Mouse (Mus musculus): ENCODE measurements around the gene Rab3ip. TPM values are rescaled to one million over a fixed set of nuclear protein-coding genes. Genes with fewer than 3 reads are reported as not detected.
A peak's percentile ranks its signal among the peaks of the same experiment; 100 is the strongest.

Rab3ip gene
- 10 to 100 TPM; 16.2 to 17.3 TPM for total RNA-seq (2021)
- long read RNA-seq, experiment 1, transcript Rab3ip-203 (11 exons, 1,844 nt), result major isoform, 7 of 12 reads
- long read RNA-seq, experiment 1, partial matches to known transcripts, result 1 of 12 reads
- long read RNA-seq, experiment 1, other reads (novel, unspliced or antisense), result 2 of 12 reads
- long read RNA-seq, experiment 2, transcript Rab3ip-203 (11 exons, 1,844 nt), result major isoform, 24 of 36 reads
- long read RNA-seq, experiment 2, partial matches to known transcripts, result 1 of 36 reads
- long read RNA-seq, experiment 2, other reads (novel, unspliced or antisense), result 9 of 36 reads

- intact Hi-C loops (cut with DNase I; ENCODE audit: low total_unique reads), result no loop called here
Measured at GRCm38 (mm10) chr10:116950009-116950769, at the start of gene Rab3ip. Rab3ip (minus strand) TSS chr10:116950769.

DNA sequence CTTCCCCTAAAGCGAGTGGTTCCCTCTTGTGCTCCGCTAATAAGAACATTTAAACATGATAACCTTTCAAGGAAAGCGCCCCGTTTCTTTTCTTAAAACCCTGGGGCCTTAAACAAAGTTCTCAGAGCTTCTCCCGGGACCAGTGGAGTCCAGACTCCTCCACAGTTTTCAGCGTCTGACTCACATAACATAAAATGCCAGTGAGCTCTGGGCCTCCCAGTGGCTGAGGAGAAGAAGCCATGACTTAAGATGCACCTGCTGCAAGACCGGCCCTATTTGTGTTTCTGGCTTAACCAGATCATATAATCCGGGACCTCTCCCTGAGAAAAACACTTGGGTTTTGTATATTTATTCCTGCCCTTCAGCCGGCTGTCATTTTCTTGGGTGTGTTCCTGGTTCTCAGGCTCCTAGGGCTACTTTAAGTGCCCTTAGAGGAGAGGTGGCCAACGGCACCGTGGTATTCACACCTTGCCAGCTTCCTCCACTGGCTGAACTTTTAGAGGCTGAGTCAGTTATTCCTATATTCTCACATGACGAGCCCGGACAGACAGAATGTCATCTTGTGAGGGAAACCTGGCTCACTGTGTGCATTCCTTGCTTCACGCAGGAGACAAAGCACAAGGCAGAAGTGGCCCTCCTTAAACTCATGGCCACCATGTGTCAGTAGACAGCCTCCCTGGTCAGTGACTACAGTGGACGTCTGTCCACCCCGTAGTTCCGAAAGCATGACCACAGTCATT lies 48.3 kb upstream of the Rab3ip start:
- peak; percentile 16 for DNase-seq

More at GRCm38 (mm10) chr10:116950009-116950769, at the start of gene Rab3ip:
- DNase-seq, result peak; percentile 91

DNA sequence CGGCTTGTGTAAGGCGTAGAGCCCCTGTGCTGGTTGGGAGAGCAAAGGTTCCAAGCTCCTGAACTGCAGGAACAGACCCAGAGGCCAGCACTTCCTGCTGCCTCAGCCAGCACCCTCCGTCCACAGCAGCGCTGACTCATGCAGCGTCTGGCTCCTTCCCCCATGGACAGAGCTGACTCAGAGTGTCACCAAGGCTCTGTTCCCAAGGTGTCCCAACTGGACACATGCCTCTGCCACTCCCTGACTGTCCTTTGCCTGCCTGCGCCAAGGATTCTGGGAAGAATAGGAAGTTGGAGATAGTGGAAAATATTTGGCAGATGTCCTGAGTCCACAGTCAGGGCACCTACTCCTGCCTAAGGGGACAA lies 45.6 kb upstream of the Rab3ip start:
- intact Hi-C loops (cut with DNase I; ENCODE audit: low total_unique reads), result no loop called here
- peak; percentile 73 for DNase-seq

More for the DNA sequence above, 48.3 kb upstream of the Rab3ip start:
- intact Hi-C loops (cut with DNase I; ENCODE audit: low total_unique reads), result no loop called here

DNA sequence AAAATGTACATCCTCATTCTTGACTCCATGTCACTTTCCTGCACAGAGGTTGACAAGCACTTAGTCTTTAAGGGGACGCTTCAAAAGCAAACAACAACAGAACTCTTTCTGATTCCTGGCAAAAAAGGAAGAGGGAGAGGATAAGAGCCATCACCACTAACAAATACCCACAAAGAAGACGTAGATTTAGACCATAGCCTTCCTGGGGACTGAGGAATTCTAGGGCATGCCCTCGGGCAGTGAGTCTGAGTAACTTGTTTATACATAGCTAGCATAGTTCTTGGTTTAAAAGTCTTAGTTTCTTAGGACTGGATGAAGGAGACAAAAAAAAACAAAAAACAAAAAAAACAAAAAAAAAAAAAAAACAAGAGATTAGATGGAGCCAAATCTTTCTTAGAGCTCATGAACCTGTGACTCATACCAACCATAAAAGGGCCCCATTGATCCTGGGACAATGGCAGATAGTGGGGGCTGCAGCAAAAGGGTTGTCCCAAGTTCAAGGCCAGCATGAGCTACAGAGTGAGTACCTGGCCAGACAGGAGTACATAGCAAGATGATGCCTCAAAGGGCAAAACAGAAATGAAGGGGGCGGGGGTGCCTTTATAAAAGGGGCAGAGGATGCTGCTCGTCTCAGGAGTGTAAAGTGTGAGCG lies 45.1 kb upstream of the Rab3ip start:
- intact Hi-C loops (cut with DNase I; ENCODE audit: low total_unique reads), result no loop called here
- DNase-seq, result no peak

GRCm38 (mm10) chr10:116995162-116995561 lies 44.6 kb upstream of the Rab3ip start:
- no peak for DNase-seq
- intact Hi-C loops (cut with DNase I; ENCODE audit: low total_unique reads), result no loop called here

DNA sequence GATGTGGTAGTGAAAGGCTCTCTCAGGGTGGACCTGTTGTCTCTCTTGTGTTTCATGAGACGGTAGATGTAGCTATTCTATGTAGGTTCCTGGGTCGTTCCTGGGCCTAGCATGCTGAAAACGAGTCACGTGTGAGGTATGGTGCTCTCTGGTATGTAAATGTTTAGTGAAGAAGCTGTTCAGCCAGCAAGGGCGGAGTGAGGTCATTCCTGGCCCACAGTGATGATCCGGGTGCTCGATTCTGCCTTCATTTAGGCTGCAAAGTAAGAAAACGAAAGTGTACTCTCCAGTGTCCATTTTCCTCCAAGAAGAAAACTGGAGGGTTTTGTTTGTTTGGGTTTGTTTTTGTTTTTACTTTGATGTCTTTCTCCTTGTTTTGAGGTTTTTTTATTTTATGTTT lies 43.4 kb upstream of the Rab3ip start:
- no peak for DNase-seq

GRCm38 (mm10) chr10:116986264-116987082 lies 35.9 kb upstream of the Rab3ip start, which contains the start of gene Best3:
Best3 (plus strand) TSS chr10:116986314.
- no peak for DNase-seq
- intact Hi-C loops (cut with DNase I; ENCODE audit: low total_unique reads), result no loop called here

More for the DNA sequence above, 43.4 kb upstream of the Rab3ip start:
- intact Hi-C loops (cut with DNase I; ENCODE audit: low total_unique reads), result no loop called here

DNA sequence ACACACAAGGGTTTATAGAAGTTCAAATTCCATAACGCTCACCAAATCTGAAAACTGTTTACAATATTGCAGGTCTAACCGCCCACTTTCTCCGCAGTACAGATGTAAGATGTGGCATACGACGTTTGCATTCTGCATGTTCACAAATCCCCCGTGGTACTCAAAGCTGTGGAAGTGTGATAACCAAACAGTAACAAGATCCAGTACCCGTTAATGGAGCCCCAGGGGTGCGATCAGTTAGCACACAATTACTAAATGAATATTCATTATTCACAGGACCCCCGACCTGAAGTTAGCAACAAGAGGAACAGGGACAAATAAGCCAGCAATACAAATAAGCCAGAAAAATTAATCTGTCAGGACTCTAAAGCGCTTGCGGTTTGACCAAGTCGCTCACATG lies 34.3 kb upstream of the Rab3ip start:
- DNase-seq, result no peak
- intact Hi-C loops (cut with DNase I; ENCODE audit: low total_unique reads), result no loop called here

DNA sequence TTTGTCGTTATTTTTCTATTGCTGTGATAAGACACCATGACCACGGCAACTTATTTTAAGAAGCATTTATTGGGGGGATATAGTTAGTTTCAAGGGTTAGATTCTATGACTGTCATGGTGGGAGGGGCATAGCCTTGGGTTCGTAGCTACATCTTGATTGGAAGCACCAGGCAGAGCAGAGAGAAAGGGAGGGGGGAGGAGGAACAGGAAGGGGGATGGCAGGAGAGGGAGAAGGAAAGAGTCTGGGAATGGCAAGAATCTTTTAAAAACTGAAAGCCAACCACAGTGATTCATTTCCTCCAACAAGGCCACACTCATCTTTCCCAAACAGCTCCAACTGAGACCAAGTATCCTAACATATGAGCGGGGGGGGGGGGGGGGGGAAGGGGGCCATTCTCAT lies 32.0 kb upstream of the Rab3ip start:
- intact Hi-C loops (cut with DNase I; ENCODE audit: low total_unique reads), result no loop called here

DNA sequence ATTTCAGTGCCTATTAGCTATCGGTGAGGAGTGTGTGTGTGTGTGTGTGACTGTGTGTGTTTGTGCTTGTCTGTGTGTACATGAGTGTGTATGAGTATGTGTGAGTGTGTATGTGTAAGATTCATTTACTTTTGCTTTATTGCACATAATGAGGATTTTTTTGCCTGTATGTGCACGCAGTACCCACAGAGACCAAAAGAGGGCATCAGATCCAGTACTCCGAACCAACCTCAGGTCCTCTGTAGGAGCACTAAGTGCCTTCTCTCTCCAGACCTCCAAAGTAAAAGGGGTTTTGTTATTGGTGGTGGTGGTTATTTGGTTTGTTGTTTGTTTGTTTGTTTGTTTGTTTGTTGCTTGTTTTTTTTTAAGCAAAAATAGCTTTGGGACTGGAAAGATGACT lies 30.3 kb upstream of the Rab3ip start:
- intact Hi-C loops (cut with DNase I; ENCODE audit: low total_unique reads), result no loop called here
- no peak for DNase-seq

More for the DNA sequence above, 32.0 kb upstream of the Rab3ip start:
- no peak for DNase-seq

GRCm38 (mm10) chr10:116980273-116980672 lies 29.7 kb upstream of the Rab3ip start:
- no peak for DNase-seq
- intact Hi-C loops (cut with DNase I; ENCODE audit: low total_unique reads), result no loop called here

DNA sequence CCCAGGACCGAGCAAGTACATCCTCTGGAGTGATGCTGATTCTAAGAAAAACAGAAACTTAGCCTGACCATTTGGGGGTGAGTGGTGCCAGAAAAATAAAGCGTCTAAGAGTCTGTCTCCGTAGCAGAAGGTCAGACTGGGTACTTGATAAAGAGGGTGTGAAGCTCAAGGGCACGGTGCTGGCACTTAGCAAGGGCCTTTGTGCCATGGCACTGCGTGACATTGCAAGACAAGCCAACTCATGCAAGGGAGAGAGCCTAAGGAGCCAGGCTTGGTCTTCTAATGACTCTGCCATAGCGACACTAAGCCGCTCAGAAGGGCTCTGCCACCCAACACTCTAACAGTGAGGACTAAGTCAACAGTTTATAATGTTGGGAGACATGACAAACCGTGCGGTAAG lies 28.3 kb upstream of the Rab3ip start:
- no peak for DNase-seq
- intact Hi-C loops (cut with DNase I; ENCODE audit: low total_unique reads), result loop anchor here (5.0 kb wide), 1 partner anchor 58 kb away; no protein-coding TSS in a partner anchor

DNA sequence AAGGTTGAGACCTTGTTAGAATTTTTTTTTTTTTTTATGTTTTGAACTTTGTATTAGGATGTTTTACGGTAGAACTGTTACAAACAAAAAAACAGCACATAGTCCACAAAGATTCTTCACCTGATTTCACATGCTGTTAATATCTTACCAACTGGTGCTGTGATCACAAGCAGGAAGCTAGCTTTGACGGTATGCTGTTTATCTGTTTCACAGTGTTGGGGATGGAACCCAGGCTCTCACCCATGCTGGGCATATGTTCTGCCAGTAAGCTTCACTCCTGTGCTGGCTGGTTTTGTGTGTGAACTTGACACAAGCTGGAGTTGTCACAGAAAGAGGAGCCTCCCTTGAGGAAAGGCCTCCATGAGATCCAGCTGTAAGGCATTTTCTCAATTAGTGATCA lies 27.3 kb upstream of the Rab3ip start:
- intact Hi-C loops (cut with DNase I; ENCODE audit: low total_unique reads), result loop anchor here (5.0 kb wide), 1 partner anchor 59 kb away; no protein-coding TSS in a partner anchor
- DNase-seq, result no peak

- no peak for DNase-seq
- intact Hi-C loops (cut with DNase I; ENCODE audit: low total_unique reads), result loop anchor here (5.0 kb wide), 1 partner anchor 60 kb away; no protein-coding TSS in a partner anchor
Measured at GRCm38 (mm10) chr10:116977455-116977854, 26.9 kb upstream of the Rab3ip start.

GRCm38 (mm10) chr10:116972509-116972908 lies 21.9 kb upstream of the Rab3ip start, which contains the start of gene Gm10271:
Gm10271 (minus strand) TSS chr10:116972609.
- no peak for DNase-seq
- intact Hi-C loops (cut with DNase I; ENCODE audit: low total_unique reads), result no loop called here

DNA sequence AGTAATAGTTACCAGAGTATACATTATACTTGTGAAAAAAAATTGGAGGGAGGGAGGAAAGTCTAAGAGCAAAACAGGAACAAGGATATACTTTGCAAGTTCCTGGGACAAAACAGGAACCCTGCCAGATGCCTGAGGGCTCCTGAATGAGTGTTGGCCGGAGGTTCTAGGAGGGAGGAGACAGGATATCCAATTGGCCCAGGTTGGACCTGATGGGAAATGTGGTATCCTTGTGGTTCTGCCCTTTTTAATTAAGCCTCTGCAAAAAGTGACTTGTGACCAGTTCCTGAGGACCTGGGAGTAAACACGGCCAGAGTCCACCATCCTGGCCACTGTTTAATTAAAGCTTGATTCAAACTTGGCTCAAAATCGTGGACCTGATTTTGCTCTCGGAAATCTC lies 18.2 kb upstream of the Rab3ip start:
- intact Hi-C loops (cut with DNase I; ENCODE audit: low total_unique reads), result no loop called here
- DNase-seq, result no peak

GRCm38 (mm10) chr10:116966065-116966464 lies 15.5 kb upstream of the Rab3ip start:
- intact Hi-C loops (cut with DNase I; ENCODE audit: low total_unique reads), result no loop called here
- DNase-seq, result peak; percentile 12

- intact Hi-C loops (cut with DNase I; ENCODE audit: low total_unique reads), result no loop called here
- DNase-seq, result no peak
Measured at GRCm38 (mm10) chr10:116965297-116965696, 14.7 kb upstream of the Rab3ip start.

GRCm38 (mm10) chr10:116964571-116964970 lies 14.0 kb upstream of the Rab3ip start:
- DNase-seq, result no peak
- intact Hi-C loops (cut with DNase I; ENCODE audit: low total_unique reads), result no loop called here

Data from gastrocnemius, postnatal 14 days (tissue).